In the genomic region with DNA sequence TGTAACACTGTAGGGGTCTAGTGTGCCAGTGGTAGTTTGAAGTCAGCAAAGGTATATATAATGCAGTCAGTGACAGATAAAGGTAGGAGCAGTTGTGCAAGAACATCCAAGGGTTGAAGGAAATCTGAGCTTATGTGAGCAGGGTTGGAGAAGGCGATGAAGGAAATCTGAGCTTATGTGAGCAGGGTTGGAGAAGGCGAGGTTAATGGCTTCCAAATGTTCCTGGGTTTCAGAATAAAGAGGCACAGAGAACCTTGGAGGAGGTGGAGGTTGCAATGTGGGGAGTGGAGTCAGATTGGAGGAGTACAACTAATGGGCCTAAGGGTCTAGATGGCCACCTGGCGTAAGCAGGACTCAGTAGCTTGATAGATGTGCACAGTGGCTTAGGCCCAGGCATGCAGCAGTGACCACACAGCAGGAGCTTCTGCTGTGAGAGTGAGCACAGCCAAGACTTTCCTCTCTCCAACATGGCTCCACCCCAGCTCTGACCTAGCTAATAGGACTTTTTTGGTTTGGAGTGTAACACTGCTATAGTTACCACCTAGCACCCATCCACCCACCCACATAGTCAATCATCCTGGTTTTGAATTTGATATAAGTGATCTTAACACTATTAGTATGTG, we compare ENCODE assay signal across 18 mouse cellular contexts. TPM values are rescaled to one million over a fixed set of nuclear protein-coding genes. Genes with fewer than 3 reads are reported as not detected.
DNase-seq lines count a peak whose midpoint lies in the region; ATAC-seq and TF ChIP-seq lines count a peak whose summit lies in the region.
"Had no signal": no experiment of that assay in that cellular context is flagged by ENCODE, and none has a peak within 500 bp of the region (broad histone marks: within the 10 kb centered on the region; RNA-seq: fewer than 3 reads in every experiment).

No protein-coding gene starts in this region.

- WGBS in limb, embryonic 11.5 days = 28% methylated on average over 3 of the region's 3 CpGs

- peak overlapping the region; percentile 5; the same call in 1 of the 2 replicates for H3K27ac ChIP-seq in ES-Bruce4 (ENCODE audit: insufficient read depth, low read length)
- no peak overlapping the region for H3K27ac ChIP-seq in limb, embryonic 11.5 days (replicated peaks; ENCODE audit: low read depth, low read length)
- H3K27ac ChIP-seq: liver, embryonic 15.5 days; midbrain, embryonic 12.5 days had no signal

- DNase-seq in cerebellum, adult 9-11 months = peak; percentile 38
- no peak for DNase-seq in cerebellum, postnatal 4 days (ENCODE audit: low spot score in 2 of 2)
- DNase-seq in embryo, embryonic 11 days = peak; percentile 50
- peak; percentile 38 for DNase-seq in limb, embryonic 11.5 days (ENCODE audit: low spot score)
- DNase-seq in kidney, adult 18-20 months = no peak
- DNase-seq in left cerebral cortex, adult 18-20 months (ENCODE audit: low spot score in 2 of 2) = no peak
- DNase-seq in layer of hippocampus, postnatal 25 days (ENCODE audit: extremely low spot score in 1 of 2, low spot score in 1 of 2) = no peak
- DNase-seq: gastrocnemius, postnatal 10 days; kidney, adult 8-10 months; right cerebral cortex, adult 18-20 months; spleen, adult 18-20 months had no signal

- H3K4me1 ChIP-seq in ES-Bruce4 (ENCODE audit: control insufficient read depth, insufficient read depth, low read length) = peaks cover 2% of the 10 kb centered on the region
- peaks cover 9% of the 10 kb centered on the region; the same call in 1 of the 2 replicates for H3K4me1 ChIP-seq in limb, embryonic 11.5 days (ENCODE audit: control insufficient read depth, insufficient read depth, low read length)
- H3K4me1 ChIP-seq: midbrain, embryonic 12.5 days had no signal

- ATAC-seq in limb, embryonic 11.5 days (ENCODE audit: insufficient number of reproducible peaks, low FRiP score, low TSS enrichment, low read depth) = no peak
- ATAC-seq: activated CD4-positive, CD25-positive, alpha-beta regulatory T cell, adult 4 months; forebrain, embryonic 14.5 days; hindbrain, embryonic 16.5 days had no signal

- peaks cover 26% of the 10 kb centered on the region for H3K36me3 ChIP-seq in ES-Bruce4 (ENCODE audit: control insufficient read depth, insufficient read depth, low read length, poor library complexity, severe bottlenecking)
- 0 out of 2 replicates have a peak, but pooled peaks cover 3% of the 10 kb centered on the region for H3K36me3 ChIP-seq in limb, embryonic 11.5 days (ENCODE audit: control insufficient read depth, insufficient read depth, low read length)

- no peaks in the 10 kb centered on the region for H3K27me3 ChIP-seq in ES-Bruce4 (ENCODE audit: control insufficient read depth, insufficient read depth, low read length, poor library complexity, severe bottlenecking)
- no peaks in the 10 kb centered on the region for H3K27me3 ChIP-seq in limb, embryonic 11.5 days (ENCODE audit: control insufficient read depth, insufficient read depth, low read length)
- H3K27me3 ChIP-seq: liver, embryonic 15.5 days; midbrain, embryonic 12.5 days had no signal

- TF ChIP-seq CTCF in ES-Bruce4 (IDR thresholded peaks at IDR 0.05; ENCODE audit: low read depth, low read length) = no peak

- TF ChIP-seq POLR2A in ES-Bruce4 (IDR thresholded peaks at IDR 0.05; ENCODE audit: insufficient read depth, low read length) = no peak

- no peak overlapping the region for H3K4me2 ChIP-seq in limb, embryonic 11.5 days (ENCODE audit: low read depth, severe bottlenecking)
- H3K4me2 ChIP-seq: liver, embryonic 15.5 days; midbrain, embryonic 12.5 days had no signal

- no peak overlapping the region for H3K4me3 ChIP-seq in ES-Bruce4 (ENCODE audit: low read depth, low read length)
- no peak overlapping the region for H3K4me3 ChIP-seq in limb, embryonic 11.5 days (ENCODE audit: low read depth, low read length)
- H3K4me3 ChIP-seq: liver, embryonic 15.5 days; midbrain, embryonic 12.5 days; myocyte had no signal

- H3K9ac ChIP-seq in ES-Bruce4 (ENCODE audit: low read depth, poor library complexity, severe bottlenecking) = no peak overlapping the region
- no peak overlapping the region for H3K9ac ChIP-seq in limb, embryonic 11.5 days (ENCODE audit: low read length)
- H3K9ac ChIP-seq: liver, embryonic 15.5 days; midbrain, embryonic 12.5 days had no signal

- TF ChIP-seq EP300 in ES-Bruce4 (IDR thresholded peaks at IDR 0.05; ENCODE audit: insufficient read depth, low read depth, low read length) = no peak

- H3K9me3 ChIP-seq in ES-Bruce4 (replicated peaks; ENCODE audit: control insufficient read depth, insufficient read depth, low read length, poor library complexity, severe bottlenecking) = no peaks in the 10 kb centered on the region
- H3K9me3 ChIP-seq in limb, embryonic 11.5 days (ENCODE audit: control insufficient read depth, low read length) = no peaks in the 10 kb centered on the region
- H3K9me3 ChIP-seq: liver, embryonic 15.5 days; midbrain, embryonic 12.5 days had no signal

RNA-seq across cellular contexts. Expression of a gene that starts 18.0 kb away (rescaled TPM):
- 22.9 and 24.7 TPM in 2 replicates for polyA plus RNA-seq in ES-Bruce4 (2011; ENCODE audit: insufficient read depth, insufficient read length, low read depth, missing spikeins)
- polyA plus RNA-seq in limb, embryonic 11.5 days (2014; fragmentation: Nextera tagmentation; extraction: Ambion mirVana) = 12.2 and 12.9 TPM in 2 replicates
- 10 to 100 TPM; 38.9 to 41.1 TPM for total RNA-seq in left cerebral cortex, adult 18-20 months (2021)
- total RNA-seq in layer of hippocampus, postnatal 25 days (2021) = 10 to 100 TPM; 36.9 to 50.0 TPM

RNA-seq across cellular contexts. Expression of a gene that starts 18.2 kb away (rescaled TPM):
- 85.7 and 88.8 TPM in 2 replicates for polyA plus RNA-seq in ES-Bruce4 (2011; ENCODE audit: insufficient read depth, insufficient read length, low read depth, missing spikeins)
- 70.1 and 71.3 TPM in 2 replicates for polyA plus RNA-seq in limb, embryonic 11.5 days (2014; fragmentation: Nextera tagmentation; extraction: Ambion mirVana)
- 10 to 100 TPM; 73.4 to 75.4 TPM for total RNA-seq in left cerebral cortex, adult 18-20 months (2021)
- total RNA-seq in layer of hippocampus, postnatal 25 days (2021) = 10 to 100 TPM; 64.2 to 64.3 TPM

RNA-seq across cellular contexts. Expression of a gene that starts 45.3 kb away (rescaled TPM):
- polyA plus RNA-seq in ES-Bruce4 (2011; ENCODE audit: insufficient read depth, insufficient read length, low read depth, missing spikeins) = 70.8 and 73.7 TPM in 2 replicates
- polyA plus RNA-seq in limb, embryonic 11.5 days (2014; fragmentation: Nextera tagmentation; extraction: Ambion mirVana) = 111 and 117 TPM in 2 replicates
- total RNA-seq in left cerebral cortex, adult 18-20 months (2021) = 100 to 1,000 TPM; 132 to 142 TPM
- total RNA-seq in layer of hippocampus, postnatal 25 days (2021) = 100 to 1,000 TPM; 110 to 115 TPM

Comparison
In these comparisons a context has a peak if more than half of its experiments do, and no peak if none do; other contexts are left out.
1. DNase-seq: peak in cerebellum, adult 9-11 months (single experiment), embryo, embryonic 11 days (single experiment) and limb, embryonic 11.5 days (single experiment); none in cerebellum, postnatal 4 days (0 of 2), kidney, adult 18-20 months (single experiment), left cerebral cortex, adult 18-20 months (0 of 2) and layer of hippocampus, postnatal 25 days (0 of 2).